Mouse (Mus musculus) Muller cell, postnatal 12 days (primary cell): ENCODE data around the gene Cplx2.

ENCODE experiments used
- DNase-seq: peaks from one replicate; pipeline ENCODE4 v3.0.0-alpha.2; 2015; ENCODE audit errors: inconsistent ontology term

The Cplx2 gene

GRCm38 (mm10) chr13:54403224-54404070 lies 32.3 kb downstream of the Cplx2 start:
- DNase-seq, result no peak

GRCm38 (mm10) chr13:54404205-54404604 lies 33.1 kb downstream of the Cplx2 start:
- no peak for DNase-seq

GRCm38 (mm10) chr13:54405805-54406204 lies 34.7 kb downstream of the Cplx2 start:
- no peak for DNase-seq

- no peak for DNase-seq
Observed at GRCm38 (mm10) chr13:54411656-54412055, 40.5 kb downstream of the Cplx2 start.

GRCm38 (mm10) chr13:54412236-54412635 lies 41.1 kb downstream of the Cplx2 start:
- peak; percentile 48 for DNase-seq

- no peak for DNase-seq
Observed at GRCm38 (mm10) chr13:54412721-54413120, 41.6 kb downstream of the Cplx2 start.

GRCm38 (mm10) chr13:54415059-54415458 lies 43.9 kb downstream of the Cplx2 start:
- DNase-seq, result no peak

GRCm38 (mm10) chr13:54418781-54419327 lies 47.7 kb downstream of the Cplx2 start:
- no peak for DNase-seq

GRCm38 (mm10) chr13:54420226-54420625 lies 49.1 kb downstream of the Cplx2 start:
- no peak for DNase-seq

GRCm38 (mm10) chr13:54425269-54425668 lies 54.1 kb downstream of the Cplx2 start:
- no peak for DNase-seq

- peak; percentile 46 for DNase-seq
Observed at GRCm38 (mm10) chr13:54426781-54427655, 55.9 kb downstream of the Cplx2 start.

GRCm38 (mm10) chr13:54428771-54429170 lies 57.6 kb downstream of the Cplx2 start:
- no peak for DNase-seq

- no peak for DNase-seq
Observed at GRCm38 (mm10) chr13:54430051-54430450, 58.9 kb downstream of the Cplx2 start.

- no peak for DNase-seq
Observed at GRCm38 (mm10) chr13:54431161-54431560, 60.0 kb downstream of the Cplx2 start.
